Mouse (Mus musculus) brain, embryonic 14.5 days (tissue): ENCODE measurements around the gene Mea1.

Experiments
- CTCF ChIP-seq: fragments of 200-500 bp; IDR thresholded peaks from 2 replicates; pipeline ENCODE4 v1.5.1; 2012; ENCODE audit warnings: inconsistent platforms, mild to moderate bottlenecking, moderate library complexity, borderline replicate concordance; ENCODE audit not compliant: insufficient read depth, insufficient read length; ENCODE audit errors: extremely low read depth
- POLR2A ChIP-seq: fragments of 200-500 bp; IDR thresholded peaks from 2 replicates; pipeline ENCODE4 v1.6.1; 2012; ENCODE audit warnings: mild to moderate bottlenecking, inconsistent platforms, borderline replicate concordance; ENCODE audit not compliant: poor library complexity, insufficient read depth, insufficient read length, severe bottlenecking; ENCODE audit errors: extremely low read depth

- TF ChIP-seq CTCF (no peak), POLR2A (no peak)
Measured at GRCm38 (mm10) chr17:46651755-46652547, 26.6 kb upstream of the Mea1 start.
